Mouse (Mus musculus) spleen, adult 2 months (tissue): Measurements from ENCODE around the gene Slc39a9. TPM values are rescaled to one million over a fixed set of nuclear protein-coding genes. Genes with fewer than 3 reads are reported as not detected.

Experiments used
- DNase-seq, 2 experiments: peaks; one replicate each; pipeline versions ENCODE4 v3.0.0 to v3.0.0-alpha.2; 2012 to 2021; ENCODE audit warnings: low spot score in 2 of 2, low read depth in 1 of 2
- H3K27ac ChIP-seq: fragments of 200-500 bp; 2 replicates; pipeline ENCODE4 v1.5.1; 2012; ENCODE audit warnings: low read length, inconsistent platforms; ENCODE audit not compliant: insufficient read depth
- H3K27me3 ChIP-seq: fragments of 200-500 bp; 2 replicates; pipeline ENCODE4 v1.6.1; 2012; ENCODE audit warnings: mild to moderate bottlenecking, moderate library complexity, low read length, inconsistent platforms; ENCODE audit not compliant: control insufficient read depth, insufficient read depth
- H3K36me3 ChIP-seq: fragments of 200-500 bp; 2 replicates; pipeline ENCODE4 v1.6.1; 2012; ENCODE audit warnings: mild to moderate bottlenecking, low read length, inconsistent platforms; ENCODE audit not compliant: control insufficient read depth, insufficient read depth
- H3K4me1 ChIP-seq: fragments of 200-500 bp; 2 replicates; pipeline ENCODE4 v1.6.1; 2011; ENCODE audit warnings: inconsistent platforms; ENCODE audit not compliant: control insufficient read depth, insufficient read depth, insufficient read length
- H3K4me3 ChIP-seq: fragments of 200-500 bp; 2 replicates; pipeline ENCODE4 v1.5.1; 2011; ENCODE audit warnings: mild to moderate bottlenecking, inconsistent platforms; ENCODE audit not compliant: insufficient read depth, insufficient read length; ENCODE audit errors: extremely low read depth
- CTCF ChIP-seq: fragments of 200-500 bp; IDR thresholded peaks from 2 replicates; pipeline ENCODE4 v1.5.1; 2011; ENCODE audit warnings: mild to moderate bottlenecking, inconsistent platforms; ENCODE audit not compliant: insufficient read depth, insufficient read length, insufficient replicate concordance; ENCODE audit errors: extremely low read depth
- POLR2A ChIP-seq: fragments of 200-500 bp; IDR thresholded peaks from 2 replicates; pipeline ENCODE4 v1.6.1; 2011; ENCODE audit warnings: low read depth, low read length, inconsistent platforms
- WGBS: fragments of 180-500 bp; shearing (Covaris S2); methylation state at CpG from one replicate; pipeline ENCODE4 v1.1.7; 2018; 5-methylcytosine and 5-hydroxymethylcytosine counted together
- polyA plus RNA-seq: library from polyadenylated mRNA; depleted of rRNA; stranded (reverse); fragments of >200 nt; gene quantifications from 2 replicates; pipeline ENCODE4 v1.2.3, GENCODE M21; 2012; rRNA removed

The Slc39a9 gene
- polyA plus RNA-seq, 1 experiment, result 24.5 TPM

DNA sequence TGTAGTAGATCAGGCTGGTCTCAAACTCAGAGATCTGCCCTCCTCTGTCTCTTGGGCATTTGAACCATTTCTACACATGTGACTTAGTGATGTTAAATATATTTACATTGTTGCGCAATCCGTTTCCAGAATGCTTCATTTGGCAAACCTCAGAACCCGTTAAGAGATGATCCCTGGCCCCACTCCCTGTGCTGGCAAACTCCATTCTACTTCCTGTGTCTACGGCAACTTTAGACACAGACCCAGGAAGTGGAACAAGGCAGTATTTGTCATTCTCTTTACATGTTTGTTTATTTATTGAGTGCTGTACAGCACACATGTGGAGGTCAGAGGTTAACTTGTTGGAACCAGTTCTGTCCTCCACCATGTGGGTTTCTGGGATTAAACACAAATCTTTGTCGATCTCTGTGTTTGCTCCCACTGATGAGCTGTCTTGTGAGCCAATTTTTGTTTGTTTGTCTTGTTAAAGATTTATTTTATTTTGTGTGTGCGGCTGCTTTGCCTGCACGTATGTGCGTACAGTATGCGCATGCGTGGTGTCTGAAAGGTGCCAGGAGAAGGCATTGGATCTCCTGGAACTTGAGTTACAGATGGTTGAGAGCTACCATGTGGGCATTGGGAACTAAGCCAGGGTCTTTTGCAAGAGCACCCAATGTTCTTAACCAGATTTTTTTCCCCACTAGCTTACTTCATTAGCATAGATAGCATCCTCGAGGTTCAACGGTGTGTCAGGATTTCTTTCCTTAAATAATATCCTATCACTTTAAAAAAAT lies 86.3 kb downstream of the Slc39a9 start:
- no peak overlapping the region for H3K4me3 ChIP-seq
- 75% methylated on average over 12 of the region's 12 CpGs for WGBS
- DNase-seq, result no peak
- H3K36me3 ChIP-seq, result no peaks in the 10 kb centered on the region
- TF ChIP-seq CTCF, result no peak
- no peak for TF ChIP-seq POLR2A
- no peaks in the 10 kb centered on the region for H3K4me1 ChIP-seq
- H3K27ac ChIP-seq, result no peak overlapping the region
- H3K27me3 ChIP-seq, result no peaks in the 10 kb centered on the region

DNA sequence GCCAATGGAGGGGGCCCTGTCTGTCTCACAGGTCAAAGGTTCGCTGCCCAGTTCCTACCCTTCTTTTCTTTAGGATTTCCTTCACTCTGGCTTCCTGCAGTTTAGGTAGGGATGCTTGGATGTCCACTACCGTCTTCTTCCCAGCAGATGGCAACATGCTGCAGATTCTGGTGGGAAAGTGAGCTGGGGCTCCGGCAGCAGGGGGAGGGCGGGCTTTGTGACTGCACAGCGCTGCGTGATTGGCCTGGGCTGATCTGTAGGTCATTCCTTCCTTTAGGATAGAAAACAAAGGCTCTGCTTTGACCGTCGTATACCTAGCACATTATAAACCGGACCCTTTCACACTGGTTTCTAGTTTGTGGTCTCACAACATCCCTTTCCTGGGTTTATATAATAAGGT lies 86.9 kb downstream of the Slc39a9 start:
- WGBS, result 17% methylated on average over 9 of the region's 9 CpGs
- H3K27me3 ChIP-seq, result no peaks in the 10 kb centered on the region
- no peaks in the 10 kb centered on the region for H3K4me1 ChIP-seq
- H3K4me3 ChIP-seq, result no peak overlapping the region
- H3K27ac ChIP-seq, result no peak overlapping the region
- DNase-seq, result no peak
- TF ChIP-seq POLR2A, result no peak
- no peak for TF ChIP-seq CTCF
- no peaks in the 10 kb centered on the region for H3K36me3 ChIP-seq

Other genes starting within 250 kb of the Slc39a9 start
- 14.6 and 18.5 TPM in 2 replicates for gene Dcaf5, start 207.3 kb upstream of the Slc39a9 start, polyA plus RNA-seq
- 7.7 and 8.0 TPM in 2 replicates for gene Exd2, start 180.8 kb upstream of the Slc39a9 start, polyA plus RNA-seq
- 1.0 and 1.2 TPM in 2 replicates for gene Galnt16, start 125.6 kb upstream of the Slc39a9 start, polyA plus RNA-seq
- gene Erh, start 458 bp downstream of the Slc39a9 start, polyA plus RNA-seq, result 14.4 and 19.4 TPM in 2 replicates
- gene Plekhd1, start 48.7 kb downstream of the Slc39a9 start, polyA plus RNA-seq, result 0.04 and 0.06 TPM in 2 replicates
- not detected in 2 replicates for gene Ccdc177, start 116.8 kb downstream of the Slc39a9 start, polyA plus RNA-seq
- gene Susd6, start 146.6 kb downstream of the Slc39a9 start, polyA plus RNA-seq, result 32.0 and 49.8 TPM in 2 replicates